Mouse (Mus musculus): Measurements from ENCODE around the gene Itgbl1.
"Not testable (repeated sequence)": the region's sequence is repeated elsewhere in the genome, so short reads cannot be mapped to it uniquely, and the experiment has no call there.

The Itgbl1 gene

DNA sequence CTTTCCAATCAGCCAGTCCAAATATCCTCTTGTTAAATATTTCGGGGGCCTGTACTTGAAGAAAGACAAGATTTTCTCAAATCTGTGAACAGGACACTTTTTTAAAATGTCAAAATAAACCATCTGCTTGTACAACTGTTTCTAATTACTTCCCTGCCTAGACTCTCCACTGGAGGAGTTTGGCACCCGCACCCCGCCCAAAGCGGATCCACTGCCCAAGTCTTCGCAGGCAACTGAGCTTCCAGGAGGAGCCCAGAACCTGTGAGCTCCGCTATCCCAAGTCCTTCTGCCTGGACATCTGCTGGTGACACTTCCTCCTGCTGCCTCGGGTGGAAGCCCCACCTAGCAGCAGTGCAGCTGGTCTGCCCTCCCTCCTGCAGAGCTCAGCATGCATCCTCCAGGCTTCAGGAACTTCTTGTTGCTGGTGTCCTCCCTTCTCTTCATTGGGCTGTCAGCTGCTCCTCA is at the start of gene Itgbl1:
Itgbl1 (plus strand) TSS at position 51 of the 465 bp plus-strand sequence.
- DNase-seq (ENCODE audit: low spot score in 2 of 2) = peak; percentile 36 to 40

DNA sequence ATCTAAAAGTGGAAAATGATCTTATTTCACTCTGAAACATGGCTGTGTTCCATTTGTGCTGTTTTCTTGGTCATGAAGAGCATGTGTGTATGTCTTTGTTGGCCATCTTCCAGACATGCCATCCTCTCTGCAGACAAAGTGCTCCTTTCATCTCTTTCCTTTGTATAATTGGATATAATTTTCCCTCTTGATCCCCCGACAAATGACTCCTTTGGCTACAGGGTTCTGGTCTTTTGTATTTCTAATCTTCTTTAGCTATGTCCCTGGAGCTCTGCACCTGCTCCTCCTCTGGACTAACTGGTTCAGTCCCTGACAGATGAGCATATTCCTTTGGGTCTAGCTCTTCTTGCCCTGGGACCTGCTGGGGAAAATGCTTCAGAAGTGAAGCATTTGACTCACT is 36.8 kb upstream of the Itgbl1 start:
- DNase-seq (ENCODE audit: low spot score in 2 of 2) = peak in 1 of 2 experiments; percentile 20

DNA sequence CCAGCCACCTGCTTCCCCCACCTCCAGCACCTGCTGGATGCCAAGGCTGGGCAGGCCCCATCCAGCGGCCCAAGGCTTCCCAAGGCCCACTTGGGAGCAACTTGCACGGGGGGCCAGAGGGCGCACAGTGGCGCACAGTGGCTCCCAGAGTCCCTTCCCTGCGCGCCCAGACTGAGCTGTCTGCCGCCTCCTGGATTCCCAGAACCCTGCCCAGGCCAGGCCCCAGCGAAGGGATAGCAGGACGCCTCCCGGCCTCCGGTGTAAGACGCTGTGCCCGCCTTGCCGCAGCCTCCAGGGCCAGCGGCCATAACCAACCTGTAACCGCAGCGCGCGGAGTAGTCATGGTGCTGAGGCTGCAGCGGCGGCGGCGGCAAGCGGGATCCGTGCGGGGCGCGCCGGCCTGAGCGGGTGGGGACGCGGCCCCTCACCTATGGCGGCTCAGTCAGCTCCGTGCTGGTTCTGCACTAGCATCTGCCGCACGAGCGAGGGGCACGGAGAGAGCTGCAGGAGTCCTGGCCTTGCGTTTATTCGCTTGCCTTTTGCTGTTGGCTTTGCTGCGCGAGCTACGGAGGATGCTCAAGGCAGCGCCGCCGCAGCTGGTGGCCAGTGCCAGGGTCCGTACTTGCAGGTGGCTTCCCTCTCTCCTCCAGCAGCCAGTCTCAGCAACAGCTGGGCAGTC is 33.1 kb upstream of the Itgbl1 start, which contains the start of gene Nalcn:
Nalcn (minus strand) TSS at position 644 of the 679 bp plus-strand sequence.
- peak; percentile 73 to 75 for DNase-seq (ENCODE audit: low spot score in 2 of 2)

DNA sequence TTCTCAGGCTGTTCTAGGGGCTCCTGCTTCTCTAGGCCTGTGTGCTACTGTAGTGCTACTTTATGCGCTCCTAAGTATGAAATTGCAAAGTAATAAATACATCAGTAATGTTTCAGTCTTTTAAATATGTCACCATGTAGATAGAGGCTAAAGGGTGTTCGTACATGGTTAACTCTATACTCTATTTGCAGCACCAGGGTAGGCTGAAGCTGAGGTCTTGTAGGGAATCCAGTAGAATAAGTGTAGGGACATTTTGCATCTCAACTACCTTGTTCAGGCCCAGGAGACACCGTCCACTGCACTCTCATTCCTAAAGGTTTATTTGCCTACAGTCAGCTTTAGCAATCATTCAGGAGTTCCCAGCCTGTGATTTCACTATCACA is 32.6 kb upstream of the Itgbl1 start:
- peak in 1 of 2 experiments; percentile 38 for DNase-seq (ENCODE audit: low spot score in 2 of 2)

DNA sequence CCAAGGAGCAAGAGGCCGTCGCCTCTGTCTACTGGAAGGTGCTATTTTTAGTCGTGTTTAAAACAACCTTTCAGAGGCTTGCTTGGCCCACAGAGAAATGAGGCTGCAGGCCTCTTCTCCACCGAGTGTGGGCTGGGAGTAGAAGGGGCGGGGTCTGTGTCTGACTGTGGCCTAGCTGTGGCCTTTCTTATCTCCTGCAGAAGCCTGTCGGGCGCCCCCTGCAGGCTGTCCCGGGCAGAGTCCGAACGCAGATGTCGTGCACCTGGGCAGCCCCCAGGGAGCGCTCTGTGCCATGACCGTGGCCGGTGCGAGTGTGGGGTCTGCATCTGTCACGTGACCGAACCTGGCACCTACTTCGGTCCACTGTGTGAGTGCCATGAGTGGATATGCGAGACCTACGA is 1.3 kb downstream of the Itgbl1 start:
- DNase-seq (ENCODE audit: low spot score in 2 of 2) = peak; percentile 18

DNA sequence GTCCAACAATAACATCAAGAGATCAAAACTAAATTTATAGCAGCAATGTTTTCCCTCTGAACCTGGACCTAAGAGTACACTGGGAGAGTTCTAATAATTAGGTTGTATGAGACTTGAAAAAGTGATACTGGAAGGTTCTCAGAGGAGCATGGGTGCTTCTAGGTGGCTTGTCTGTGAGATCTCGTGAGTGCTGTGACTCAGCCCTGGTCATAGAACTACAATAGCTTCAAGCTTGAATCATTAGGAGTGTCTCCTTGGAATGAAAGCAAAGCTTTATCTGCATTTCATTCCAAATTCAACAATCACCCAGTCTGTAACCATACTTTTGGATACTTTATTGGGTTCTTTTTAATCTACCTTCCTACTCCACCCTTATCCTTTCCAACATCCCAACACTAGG is 2.6 kb downstream of the Itgbl1 start:
- DNase-seq (ENCODE audit: low spot score in 2 of 2) = no peak

DNA sequence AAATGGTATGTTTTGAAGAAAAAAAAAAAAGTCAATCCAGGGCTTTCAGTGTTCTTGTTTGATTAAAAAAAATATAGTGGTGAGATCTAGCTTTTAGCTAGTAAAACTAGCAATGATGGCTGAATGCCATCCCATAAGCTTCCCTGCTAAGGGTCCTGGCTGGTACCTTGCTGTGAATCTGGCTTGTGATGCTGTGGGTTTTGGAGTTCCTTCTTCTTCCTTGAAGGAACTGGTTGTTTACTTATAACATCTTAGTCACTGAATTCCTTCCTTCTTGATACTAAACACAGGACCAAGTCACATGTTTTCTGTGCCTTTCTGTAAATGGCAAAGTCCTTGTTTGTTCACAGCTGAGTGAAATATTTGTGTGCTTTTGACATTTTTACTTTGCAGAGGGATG is 3.4 kb downstream of the Itgbl1 start:
- no peak for DNase-seq (ENCODE audit: low spot score in 2 of 2)

DNA sequence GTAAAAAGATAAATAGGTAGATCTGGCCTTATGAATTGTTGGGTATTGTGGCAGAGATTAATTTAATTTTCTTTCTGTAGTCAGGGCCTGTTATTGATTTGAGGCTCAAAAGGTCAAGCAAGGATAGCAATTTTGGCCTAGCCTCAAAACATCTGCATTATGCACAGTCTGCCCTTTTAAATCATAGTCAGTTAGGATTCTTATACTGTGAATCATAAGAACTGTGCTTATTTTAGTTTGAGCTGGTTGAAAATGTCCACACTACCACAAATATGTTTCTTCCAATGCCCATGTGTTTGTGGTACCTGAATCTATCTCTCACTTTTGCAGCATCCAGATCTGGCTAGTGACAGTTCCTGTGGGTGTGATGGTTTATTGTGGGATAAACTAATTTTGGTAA is 4.7 kb downstream of the Itgbl1 start:
- DNase-seq (ENCODE audit: low spot score in 2 of 2) = peak in 1 of 2 experiments; percentile 13

DNA sequence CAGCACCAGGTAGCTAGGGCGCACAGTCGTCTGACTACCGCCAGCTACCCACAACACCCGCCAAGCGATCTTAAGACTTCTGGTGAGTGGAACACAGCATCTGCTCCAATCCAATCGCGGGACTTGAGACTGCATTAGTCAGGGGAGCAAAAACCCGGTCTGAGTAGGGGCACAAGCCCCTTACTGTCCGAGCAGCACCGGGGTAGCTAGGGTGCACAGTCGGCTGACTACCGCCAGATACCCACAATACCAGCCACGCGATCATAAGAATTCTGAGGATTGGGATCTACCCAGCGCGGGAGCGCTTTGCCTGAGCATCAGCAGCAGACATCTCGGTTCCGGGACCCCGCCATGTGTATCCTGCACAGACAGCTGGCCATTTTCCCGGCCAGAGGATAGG is 11.3 kb downstream of the Itgbl1 start:
- not testable (repeated sequence) for DNase-seq (ENCODE audit: low spot score in 2 of 2)

DNA sequence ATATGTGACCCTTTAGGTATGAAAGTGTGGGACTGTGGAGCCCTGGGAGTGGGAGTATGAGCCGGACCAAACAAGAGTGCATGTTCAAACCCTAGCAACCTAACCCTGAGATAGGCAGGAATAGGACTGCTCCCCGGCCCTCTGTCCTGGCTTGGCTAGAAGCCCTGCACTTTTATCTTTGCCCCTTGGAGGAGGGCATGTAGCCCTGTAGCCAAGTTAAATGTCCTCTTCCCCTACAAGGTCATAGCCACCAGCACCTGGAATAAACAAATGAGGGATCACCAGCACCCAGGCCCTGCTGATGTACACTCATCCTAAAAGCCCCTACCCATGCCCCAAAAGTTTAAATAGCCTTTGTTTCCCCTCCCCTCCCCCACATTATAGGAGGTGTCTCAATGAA is 18.3 kb downstream of the Itgbl1 start:
- no peak for DNase-seq (ENCODE audit: low spot score in 2 of 2)

DNA sequence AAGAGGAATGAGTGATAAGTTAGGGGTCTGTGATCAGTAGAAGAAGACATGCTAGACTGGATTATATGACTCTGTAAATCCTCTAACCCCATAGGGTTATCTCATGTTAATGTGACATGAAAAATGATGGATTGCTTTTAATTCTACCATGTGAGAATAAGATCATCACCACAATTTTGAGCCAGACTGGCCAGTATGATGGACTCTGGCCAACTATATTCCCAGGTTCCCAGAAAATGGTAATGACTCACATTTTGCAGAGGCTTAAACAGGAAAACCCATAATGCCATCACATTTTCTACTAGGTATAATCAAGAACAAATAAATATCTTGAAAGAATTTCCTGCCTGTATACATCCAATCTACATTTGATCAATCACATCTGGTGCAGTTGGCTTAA is 55.0 kb downstream of the Itgbl1 start:
- DNase-seq (ENCODE audit: low spot score in 2 of 2) = no peak

DNA sequence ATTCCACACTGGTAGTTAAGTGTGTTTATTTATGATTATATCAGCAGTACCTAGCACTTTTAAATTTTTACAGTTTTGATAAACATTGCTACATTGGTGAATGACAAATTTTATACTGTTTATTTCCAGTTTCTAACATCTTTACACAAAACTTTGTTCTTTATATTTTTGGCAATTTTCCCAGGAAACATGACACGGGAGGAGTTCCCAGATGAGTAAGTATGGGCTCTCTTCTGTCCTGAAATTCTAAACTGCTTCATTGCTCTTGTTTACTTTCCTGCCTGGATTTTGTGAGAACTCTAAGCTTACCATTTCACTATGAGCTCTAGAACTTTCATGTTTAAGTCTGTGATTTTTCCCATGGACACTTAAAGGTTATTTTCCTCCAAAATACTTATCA is 82.3 kb downstream of the Itgbl1 start:
- no peak for DNase-seq (ENCODE audit: low spot score in 2 of 2)

DNA sequence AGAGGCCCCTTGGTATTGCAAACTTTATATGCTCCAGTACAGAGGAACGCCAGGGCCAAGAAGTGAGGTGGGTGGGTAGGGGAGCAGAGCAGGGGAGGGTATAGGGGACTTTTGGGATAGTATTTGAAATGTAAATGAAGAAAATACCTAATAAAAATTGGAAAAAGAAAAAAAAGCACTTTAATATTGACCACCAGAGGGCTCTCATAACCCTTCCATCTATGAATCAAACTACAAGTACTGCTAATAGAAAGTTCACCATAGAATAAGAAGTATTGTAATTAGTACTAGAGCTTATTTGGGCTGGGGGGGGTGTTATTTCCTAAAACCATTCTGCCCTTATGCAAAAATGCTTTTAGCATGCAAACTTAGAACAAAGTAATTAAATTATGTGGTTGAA is 91.2 kb downstream of the Itgbl1 start:
- no peak for DNase-seq (ENCODE audit: low spot score in 2 of 2)

DNA sequence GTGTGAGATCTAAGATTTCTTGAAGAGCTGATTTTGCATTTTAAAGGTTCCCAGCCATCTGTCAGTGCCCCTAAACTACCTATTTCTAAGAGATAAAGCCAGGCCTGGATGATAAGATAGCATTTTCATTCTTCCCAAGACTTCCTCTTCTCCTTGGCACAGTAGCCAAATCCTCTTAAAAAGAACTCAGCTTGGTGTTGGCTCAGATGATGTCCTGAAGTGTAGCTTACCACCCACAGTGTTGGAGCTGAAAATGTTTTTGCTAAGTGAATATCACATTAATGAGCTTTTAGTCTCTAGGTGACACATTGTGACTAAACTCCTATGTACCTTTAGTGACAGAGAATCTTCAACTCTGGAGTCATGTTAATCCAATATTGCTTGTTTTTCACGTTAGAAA is 99.8 kb downstream of the Itgbl1 start:
- peak in 1 of 2 experiments; percentile 2 for DNase-seq (ENCODE audit: low spot score in 2 of 2)

DNA sequence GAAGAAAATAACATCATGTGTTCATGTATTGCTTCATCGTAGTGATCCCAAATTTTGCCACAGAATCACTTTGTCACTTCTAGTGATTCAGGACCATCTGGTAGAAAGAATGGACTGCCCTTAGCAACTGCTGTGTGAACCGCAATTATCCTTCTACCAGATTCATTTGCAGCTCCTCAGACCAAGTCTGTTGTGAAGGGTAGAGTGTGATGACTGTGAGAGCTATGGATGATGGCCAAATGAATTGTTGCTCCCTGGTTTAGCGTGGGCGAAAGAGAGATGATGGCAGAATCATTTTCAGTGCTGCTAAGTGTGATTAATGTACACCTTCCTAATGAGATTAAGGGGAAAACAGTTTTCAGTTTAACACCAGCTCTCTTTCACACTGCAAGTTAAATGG is 100.3 kb downstream of the Itgbl1 start:
- peak; percentile 4 to 11 for DNase-seq (ENCODE audit: low spot score in 2 of 2)

DNA sequence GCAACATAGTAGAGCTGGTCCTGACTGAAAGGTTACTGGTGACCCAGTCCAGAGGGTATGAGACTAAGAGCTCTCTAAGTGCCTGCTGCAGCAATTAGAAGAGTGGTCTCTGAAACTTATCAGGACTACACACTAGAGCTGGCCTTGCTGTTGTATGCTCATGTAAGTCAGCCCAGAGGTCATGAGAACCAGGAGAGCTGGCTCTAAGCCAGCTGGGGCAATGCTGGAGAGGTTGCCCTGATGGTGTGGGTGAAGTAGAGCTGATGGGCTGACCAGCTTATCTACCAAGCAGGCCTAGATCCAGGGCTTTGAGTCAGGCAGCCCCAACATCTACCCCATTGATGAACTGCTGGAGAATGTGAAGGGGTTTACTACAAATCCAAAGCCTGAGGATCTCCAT is 142.0 kb downstream of the Itgbl1 start:
- no peak for DNase-seq (ENCODE audit: low spot score in 2 of 2)

DNA sequence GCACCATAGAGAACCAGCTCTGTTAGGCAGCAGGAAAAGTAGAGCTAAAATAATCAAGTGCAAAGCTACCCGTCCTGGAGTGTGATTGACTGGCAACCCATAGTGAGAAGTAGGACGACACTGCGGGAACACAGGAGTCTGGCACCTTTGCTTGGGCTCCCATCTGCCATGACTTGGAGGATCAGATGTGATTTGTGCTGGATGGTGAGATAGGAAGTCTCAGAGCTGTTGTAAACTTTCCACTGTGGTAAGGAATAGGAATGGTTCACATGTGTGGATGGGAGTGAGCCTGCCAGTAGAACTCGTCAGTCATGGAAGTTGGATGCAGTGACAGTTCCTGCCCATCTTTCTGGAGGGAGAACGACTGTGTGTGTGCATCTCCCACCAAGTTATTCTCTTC is 177.9 kb downstream of the Itgbl1 start:
- DNase-seq (ENCODE audit: low spot score in 2 of 2) = peak; percentile 19 to 27

DNA sequence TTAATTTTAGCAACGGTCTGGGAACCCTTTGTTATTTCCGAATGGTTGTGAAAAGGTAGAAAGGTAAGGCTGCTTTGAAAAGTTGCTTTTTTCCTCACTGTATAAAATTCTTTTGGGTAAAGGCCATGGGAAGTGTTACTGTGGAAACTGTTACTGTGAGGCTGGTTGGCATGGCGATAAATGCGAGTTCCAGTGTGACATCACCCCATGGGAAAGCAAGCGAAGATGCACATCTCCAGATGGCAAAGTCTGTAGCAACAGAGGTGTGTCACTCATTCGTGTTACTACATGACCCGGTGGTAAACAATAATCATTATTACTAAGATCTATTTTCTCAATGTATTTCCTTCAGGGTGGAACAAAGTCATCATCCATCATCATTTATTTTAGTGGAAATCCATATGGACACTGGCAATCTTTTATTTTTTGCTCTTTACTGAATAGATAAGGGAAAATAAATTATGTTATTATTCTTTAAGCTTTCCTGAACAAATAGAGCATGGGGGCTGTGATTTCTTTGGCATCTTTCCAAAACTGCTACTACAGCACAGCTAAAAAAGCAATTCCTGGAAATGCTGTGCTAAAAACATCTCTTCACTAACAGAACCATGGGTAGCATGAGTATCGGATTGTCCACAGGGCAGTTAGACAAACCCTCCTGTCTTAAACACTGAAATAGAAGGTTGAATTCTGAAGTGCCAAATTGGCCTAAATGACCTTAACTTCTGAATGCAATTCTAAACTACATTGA is 184.1 kb downstream of the Itgbl1 start:
- peak in 1 of 2 experiments; percentile 37 for DNase-seq (ENCODE audit: low spot score in 2 of 2)

DNA sequence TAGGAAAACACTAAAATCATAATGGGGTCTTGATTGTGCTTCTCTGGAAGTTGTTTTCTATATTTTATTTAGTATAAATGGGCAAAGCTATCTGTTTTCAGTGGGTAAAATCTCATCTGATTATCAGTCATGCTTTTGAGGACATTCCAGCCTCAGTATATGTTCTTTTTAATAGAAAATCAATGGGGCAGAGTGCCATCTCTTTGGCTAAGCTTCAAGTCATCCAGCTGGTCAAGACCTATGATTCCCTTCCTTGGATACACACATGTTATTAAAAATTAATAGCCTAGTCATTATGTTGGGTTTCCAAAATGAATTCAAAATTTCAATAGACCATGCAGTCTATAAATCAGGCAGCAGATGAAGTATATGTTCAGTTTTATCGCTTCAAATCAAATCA is 204.8 kb downstream of the Itgbl1 start:
- no peak for DNase-seq (ENCODE audit: low spot score in 2 of 2)

DNA sequence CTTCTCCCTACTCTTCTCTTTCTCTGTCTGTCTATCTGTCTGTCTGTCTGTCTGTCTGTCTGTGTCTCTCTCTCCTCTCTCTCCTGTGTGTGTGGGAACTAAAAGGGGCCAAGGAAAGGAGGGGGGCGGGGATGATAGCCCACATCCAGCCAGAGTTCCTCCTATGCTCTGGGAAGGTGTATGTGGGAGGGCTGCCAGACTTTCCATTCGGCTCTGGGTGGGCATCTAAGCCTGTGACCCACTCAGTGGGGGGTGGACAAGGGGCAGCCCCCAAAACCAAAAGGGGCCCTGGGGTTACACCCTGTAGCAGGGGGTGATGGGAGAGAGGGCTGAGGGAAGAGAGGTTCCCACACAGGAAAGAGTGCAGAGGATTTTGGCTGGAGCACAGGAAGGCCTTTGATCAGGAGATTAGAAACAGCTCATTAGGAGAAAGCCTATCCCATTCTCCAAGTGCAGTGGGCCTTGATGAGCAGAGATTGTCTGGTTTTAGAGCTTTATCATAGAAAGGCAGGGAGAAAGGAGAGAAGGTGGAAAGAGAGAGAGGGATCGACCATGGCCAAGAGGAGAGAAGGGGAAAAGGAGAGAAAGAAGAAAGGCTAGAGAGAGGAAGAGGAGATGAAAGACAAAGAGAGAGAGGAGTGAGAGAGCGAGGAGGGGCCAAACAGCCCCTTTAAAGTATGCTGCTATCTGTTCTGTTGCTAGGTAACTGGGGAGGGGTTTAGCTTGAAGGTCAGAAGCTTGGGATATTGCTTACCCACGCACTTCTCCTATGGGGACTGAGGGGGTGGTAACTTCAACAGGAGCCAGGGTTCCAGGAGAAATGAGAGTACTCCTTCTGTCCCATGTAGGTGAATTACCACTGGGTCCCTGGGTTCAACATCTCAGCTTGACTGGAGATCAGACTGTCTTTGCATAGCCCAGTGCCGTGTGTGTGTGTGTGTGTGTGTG is 206.3 kb downstream of the Itgbl1 start:
- no peak for DNase-seq (ENCODE audit: low spot score in 2 of 2)

DNA sequence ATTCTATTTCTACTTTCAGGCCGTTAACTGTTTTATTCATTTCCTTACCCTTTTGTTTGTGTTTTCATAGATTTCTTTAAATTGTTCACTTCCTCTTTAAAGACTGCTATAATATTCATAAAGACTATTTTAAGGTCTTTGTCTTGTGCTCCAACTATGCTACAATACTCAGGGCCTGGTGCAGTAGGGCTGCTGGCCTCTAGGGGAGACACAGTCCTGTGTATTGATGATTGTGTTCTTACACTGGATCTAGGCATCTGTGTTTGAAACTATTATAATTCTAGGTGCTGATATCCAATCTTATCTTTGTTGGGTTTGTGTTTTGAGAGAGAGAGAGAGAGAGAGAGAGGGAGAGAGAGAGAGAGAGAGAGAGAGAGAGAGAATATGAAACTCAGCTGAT is 268.1 kb downstream of the Itgbl1 start:
- DNase-seq (ENCODE audit: low spot score in 2 of 2) = no peak

DNA sequence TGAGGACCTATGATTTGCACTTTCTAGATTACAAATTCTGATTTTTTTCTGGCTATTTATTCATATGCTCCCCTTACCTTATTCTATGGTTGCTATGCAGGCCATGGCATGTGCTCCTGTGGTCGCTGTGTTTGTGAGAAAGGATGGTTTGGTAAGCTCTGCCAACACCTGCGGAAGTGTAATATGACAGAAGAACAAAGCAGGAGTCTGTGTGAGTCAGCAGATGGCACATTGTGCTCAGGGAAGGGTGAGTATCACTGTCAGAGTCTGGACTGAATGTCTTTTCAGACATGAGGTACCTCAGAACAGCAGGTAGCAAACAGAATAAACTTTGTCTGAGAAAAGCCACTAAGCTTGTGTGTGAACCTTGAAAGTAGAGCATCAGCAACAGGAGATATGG is 306.8 kb downstream of the Itgbl1 start:
- DNase-seq (ENCODE audit: low spot score in 2 of 2) = no peak

Data from frontal cortex, postnatal 36 days (tissue).